Mouse (Mus musculus): ENCODE results near the gene Aqp1. TPM values are rescaled to one million over a fixed set of nuclear protein-coding genes. Genes with fewer than 3 reads are reported as not detected.

The Aqp1 gene
- polyA plus RNA-seq, 1 experiment from 2014 or later: 6.5 TPM

GRCm38 (mm10) chr6:55341688-55342087 lies 5.5 kb downstream of the Aqp1 start:
- DNase-seq (ENCODE audit: low spot score): no peak
- no peak overlapping the region for H3K4me3 ChIP-seq (replicated peaks; ENCODE audit: low read length)
- H3K9ac ChIP-seq: no peak overlapping the region
- ATAC-seq (ENCODE audit: low FRiP score): no peak
- H3K4me1 ChIP-seq (replicated peaks; ENCODE audit: control insufficient read depth, insufficient read depth, low read length): 0 out of 2 replicates have a peak, but pooled peaks cover 3% of the 10 kb centered on the region
- no peak overlapping the region for H3K27ac ChIP-seq
- no peaks in the 10 kb centered on the region for H3K9me3 ChIP-seq (ENCODE audit: control insufficient read depth, low read length)
- H3K27me3 ChIP-seq (ENCODE audit: control insufficient read depth, insufficient read depth, low read length): no peaks in the 10 kb centered on the region
- 32% methylated on average over 5 of the region's 5 CpGs for WGBS
- H3K36me3 ChIP-seq (replicated peaks; ENCODE audit: control insufficient read depth, insufficient read depth): no peaks in the 10 kb centered on the region
- H3K4me2 ChIP-seq (replicated peaks): no peak overlapping the region

- DNase-seq (ENCODE audit: low spot score): no peak
- no peak for ATAC-seq (ENCODE audit: low FRiP score)
- no peak overlapping the region for H3K4me3 ChIP-seq (replicated peaks; ENCODE audit: low read length)
- H3K9me3 ChIP-seq (ENCODE audit: control insufficient read depth, low read length): no peaks in the 10 kb centered on the region
- no peaks in the 10 kb centered on the region for H3K36me3 ChIP-seq (replicated peaks; ENCODE audit: control insufficient read depth, insufficient read depth)
- H3K27ac ChIP-seq: no peak overlapping the region
- 0 out of 2 replicates have a peak, but pooled peaks cover 3% of the 10 kb centered on the region for H3K4me1 ChIP-seq (replicated peaks; ENCODE audit: control insufficient read depth, insufficient read depth, low read length)
- no peaks in the 10 kb centered on the region for H3K27me3 ChIP-seq (ENCODE audit: control insufficient read depth, insufficient read depth, low read length)
- 71% methylated on average over 9 of the region's 9 CpGs for WGBS
- H3K4me2 ChIP-seq (replicated peaks): no peak overlapping the region
- no peak overlapping the region for H3K9ac ChIP-seq
These were observed 6.1 kb downstream of the Aqp1 start for GRCm38 (mm10) chr6:55342328-55342727.

GRCm38 (mm10) chr6:55343446-55343845 lies 7.2 kb downstream of the Aqp1 start:
- ATAC-seq (ENCODE audit: low FRiP score) (no peak), DNase-seq (ENCODE audit: low spot score) (no peak)
- 76% methylated on average over 10 of the region's 10 CpGs for WGBS
- Histone ChIP-seq H3K27ac (no peak overlapping the region), H3K4me2 (replicated peaks) (no peak overlapping the region), H3K4me3 (replicated peaks; ENCODE audit: low read length) (no peak overlapping the region), H3K36me3 (replicated peaks; ENCODE audit: control insufficient read depth, insufficient read depth) (no peaks in the 10 kb centered on the region), H3K9me3 (ENCODE audit: control insufficient read depth, low read length) (no peaks in the 10 kb centered on the region), H3K27me3 (ENCODE audit: control insufficient read depth, insufficient read depth, low read length) (no peaks in the 10 kb centered on the region), H3K9ac (no peak overlapping the region), H3K4me1 (replicated peaks; ENCODE audit: control insufficient read depth, insufficient read depth, low read length) (0 out of 2 replicates have a peak, but pooled peaks cover 3% of the 10 kb centered on the region)

GRCm38 (mm10) chr6:55344291-55345016 lies 8.2 kb downstream of the Aqp1 start:
- H3K4me2 ChIP-seq (replicated peaks): no peak overlapping the region
- ATAC-seq (ENCODE audit: low FRiP score) (no peak), DNase-seq (ENCODE audit: low spot score) (no peak)
- 0 out of 2 replicates have a peak, but pooled peaks cover 3% of the 10 kb centered on the region for H3K4me1 ChIP-seq (replicated peaks; ENCODE audit: control insufficient read depth, insufficient read depth, low read length)
- H3K27me3 ChIP-seq (ENCODE audit: control insufficient read depth, insufficient read depth, low read length): no peaks in the 10 kb centered on the region
- no peak overlapping the region for H3K27ac ChIP-seq
- H3K9ac ChIP-seq: no peak overlapping the region
- H3K9me3 ChIP-seq (ENCODE audit: control insufficient read depth, low read length): no peaks in the 10 kb centered on the region
- no peaks in the 10 kb centered on the region for H3K36me3 ChIP-seq (replicated peaks; ENCODE audit: control insufficient read depth, insufficient read depth)
- WGBS: 82% methylated on average over 9 of the region's 9 CpGs
- no peak overlapping the region for H3K4me3 ChIP-seq (replicated peaks; ENCODE audit: low read length)

- H3K4me1 ChIP-seq (replicated peaks; ENCODE audit: control insufficient read depth, insufficient read depth, low read length): 0 out of 2 replicates have a peak, but pooled peaks cover 3% of the 10 kb centered on the region
- no peak overlapping the region for H3K4me2 ChIP-seq (replicated peaks)
- no peaks in the 10 kb centered on the region for H3K27me3 ChIP-seq (ENCODE audit: control insufficient read depth, insufficient read depth, low read length)
- DNase-seq (ENCODE audit: low spot score) (no peak), ATAC-seq (ENCODE audit: low FRiP score) (no peak)
- 90% methylated on average over 10 of the region's 10 CpGs for WGBS
- 0 out of 2 replicates have a peak, but pooled peaks cover 6% of the 10 kb centered on the region for H3K9me3 ChIP-seq (ENCODE audit: control insufficient read depth, low read length)
- H3K27ac ChIP-seq: no peak overlapping the region
- H3K36me3 ChIP-seq (replicated peaks; ENCODE audit: control insufficient read depth, insufficient read depth): no peaks in the 10 kb centered on the region
- H3K9ac ChIP-seq: no peak overlapping the region
- no peak overlapping the region for H3K4me3 ChIP-seq (replicated peaks; ENCODE audit: low read length)
These were observed 9.0 kb downstream of the Aqp1 start for GRCm38 (mm10) chr6:55345264-55345663.

GRCm38 (mm10) chr6:55346491-55346890 lies 10.3 kb downstream of the Aqp1 start:
- ATAC-seq (ENCODE audit: low FRiP score) (no peak), DNase-seq (ENCODE audit: low spot score) (no peak)
- no peak overlapping the region for H3K4me2 ChIP-seq (replicated peaks)
- no peak overlapping the region for H3K4me3 ChIP-seq (replicated peaks; ENCODE audit: low read length)
- H3K36me3 ChIP-seq (replicated peaks; ENCODE audit: control insufficient read depth, insufficient read depth): no peaks in the 10 kb centered on the region
- H3K27ac ChIP-seq: no peak overlapping the region
- H3K9ac ChIP-seq: no peak overlapping the region
- no peaks in the 10 kb centered on the region for H3K27me3 ChIP-seq (ENCODE audit: control insufficient read depth, insufficient read depth, low read length)
- 78% methylated on average over 7 of the region's 7 CpGs for WGBS
- H3K4me1 ChIP-seq (replicated peaks; ENCODE audit: control insufficient read depth, insufficient read depth, low read length): 0 out of 2 replicates have a peak, but pooled peaks cover 3% of the 10 kb centered on the region
- H3K9me3 ChIP-seq (ENCODE audit: control insufficient read depth, low read length): 0 out of 2 replicates have a peak, but pooled peaks cover 6% of the 10 kb centered on the region

- 0 out of 2 replicates have a peak, but pooled peaks cover 6% of the 10 kb centered on the region for H3K9me3 ChIP-seq (ENCODE audit: control insufficient read depth, low read length)
- no peak overlapping the region for H3K27ac ChIP-seq
- ATAC-seq (ENCODE audit: low FRiP score) (no peak), DNase-seq (ENCODE audit: low spot score) (no peak)
- no peaks in the 10 kb centered on the region for H3K27me3 ChIP-seq (ENCODE audit: control insufficient read depth, insufficient read depth, low read length)
- WGBS: 92% methylated on average over 5 of the region's 5 CpGs
- H3K4me2 ChIP-seq (replicated peaks): no peak overlapping the region
- H3K4me3 ChIP-seq (replicated peaks; ENCODE audit: low read length): no peak overlapping the region
- no peaks in the 10 kb centered on the region for H3K4me1 ChIP-seq (replicated peaks; ENCODE audit: control insufficient read depth, insufficient read depth, low read length)
- no peak overlapping the region for H3K9ac ChIP-seq
- H3K36me3 ChIP-seq (replicated peaks; ENCODE audit: control insufficient read depth, insufficient read depth): no peaks in the 10 kb centered on the region
These were observed 11.7 kb downstream of the Aqp1 start for GRCm38 (mm10) chr6:55347711-55348571.

GRCm38 (mm10) chr6:55349231-55349630 lies 13.0 kb downstream of the Aqp1 start:
- WGBS: 90% methylated on average over 4 of the region's 4 CpGs

GRCm38 (mm10) chr6:55350383-55350952 lies 14.2 kb downstream of the Aqp1 start:
- no peaks in the 10 kb centered on the region for H3K4me1 ChIP-seq (replicated peaks; ENCODE audit: control insufficient read depth, insufficient read depth, low read length)
- H3K9ac ChIP-seq: no peak overlapping the region
- no peaks in the 10 kb centered on the region for H3K27me3 ChIP-seq (ENCODE audit: control insufficient read depth, insufficient read depth, low read length)
- 0 out of 2 replicates have a peak, but pooled peaks cover 6% of the 10 kb centered on the region for H3K9me3 ChIP-seq (ENCODE audit: control insufficient read depth, low read length)
- DNase-seq (ENCODE audit: low spot score) (no peak), ATAC-seq (ENCODE audit: low FRiP score) (no peak)
- 95% methylated on average over 6 of the region's 6 CpGs for WGBS
- no peak overlapping the region for H3K4me3 ChIP-seq (replicated peaks; ENCODE audit: low read length)
- H3K4me2 ChIP-seq (replicated peaks): no peak overlapping the region
- no peak overlapping the region for H3K27ac ChIP-seq
- H3K36me3 ChIP-seq (replicated peaks; ENCODE audit: control insufficient read depth, insufficient read depth): no peaks in the 10 kb centered on the region

More at GRCm38 (mm10) chr6:55349231-55349630, 13.0 kb downstream of the Aqp1 start:
- Histone ChIP-seq H3K9me3 (ENCODE audit: control insufficient read depth, low read length) (0 out of 2 replicates have a peak, but pooled peaks cover 6% of the 10 kb centered on the region), H3K4me1 (replicated peaks; ENCODE audit: control insufficient read depth, insufficient read depth, low read length) (no peaks in the 10 kb centered on the region), H3K4me2 (replicated peaks) (no peak overlapping the region), H3K4me3 (replicated peaks; ENCODE audit: low read length) (no peak overlapping the region), H3K36me3 (replicated peaks; ENCODE audit: control insufficient read depth, insufficient read depth) (no peaks in the 10 kb centered on the region), H3K27ac (no peak overlapping the region), H3K9ac (no peak overlapping the region), H3K27me3 (ENCODE audit: control insufficient read depth, insufficient read depth, low read length) (no peaks in the 10 kb centered on the region)
- DNase-seq (ENCODE audit: low spot score) (no peak), ATAC-seq (ENCODE audit: low FRiP score) (no peak)
